Mouse (Mus musculus) neural tube, embryonic 13.5 days (tissue): ENCODE measurements around the gene Ppdpf. TPM values are rescaled to one million over a fixed set of nuclear protein-coding genes. Genes with fewer than 3 reads are reported as not detected.

Source experiments
- ATAC-seq: fragments of 200-750 bp; cut with Nextera tagmentation; 2 replicates; pipeline ENCODE4 v1.8.0; 2017; ENCODE audit warnings: low read depth, mild to moderate bottlenecking, moderate TSS enrichment, moderate library complexity
- H3K27ac ChIP-seq: fragments of 300-500 bp; sonication (generic); replicated peaks from 2 replicates; pipeline ENCODE4 v1.5.1; 2015; ENCODE audit warnings: moderate library complexity, mild to moderate bottlenecking, inconsistent platforms
- H3K27me3 ChIP-seq: fragments of 300-500 bp; sonication (generic); 2 replicates; pipeline ENCODE4 v1.6.1; 2015; ENCODE audit warnings: mild to moderate bottlenecking, inconsistent platforms
- H3K36me3 ChIP-seq: fragments of 300-500 bp; sonication (generic); 2 replicates; pipeline ENCODE4 v1.6.1; 2015; ENCODE audit warnings: mild to moderate bottlenecking, inconsistent platforms
- H3K4me1 ChIP-seq: fragments of 300-500 bp; sonication (generic); replicated peaks from 2 replicates; pipeline ENCODE4 v1.6.1; 2015; ENCODE audit warnings: inconsistent platforms
- H3K4me2 ChIP-seq: fragments of 300-500 bp; sonication (generic); 2 replicates; pipeline ENCODE4 v1.6.1; 2015; ENCODE audit warnings: inconsistent platforms, mild to moderate bottlenecking, moderate library complexity
- H3K4me3 ChIP-seq: fragments of 300-500 bp; sonication (generic); 2 replicates; pipeline ENCODE4 v1.5.1; 2015; ENCODE audit warnings: mild to moderate bottlenecking, inconsistent platforms
- H3K9ac ChIP-seq: fragments of 300-500 bp; sonication (generic); 2 replicates; pipeline ENCODE4 v1.6.1; 2015; ENCODE audit warnings: moderate library complexity, mild to moderate bottlenecking, inconsistent platforms
- H3K9me3 ChIP-seq: fragments of 300-500 bp; sonication (generic); 2 replicates; pipeline ENCODE4 v1.6.1; 2016; ENCODE audit warnings: inconsistent platforms
- WGBS: fragments of 180-500 bp; shearing (Covaris S2); methylation state at CpG from one replicate; pipeline ENCODE4 v1.1.7; 2015; 5-methylcytosine and 5-hydroxymethylcytosine counted together
- polyA plus RNA-seq: library from polyadenylated mRNA; unstranded; fragments of >200 nt; fragmentation: Nextera tagmentation; extraction: Ambion mirVana; gene quantifications from 2 replicates; pipeline ENCODE4 v1.2.1, GENCODE M21; 2015

Gene Ppdpf
- polyA plus RNA-seq, result 331 and 431 TPM in 2 replicates

GRCm38 (mm10) chr2:181187121-181188000 lies at the start of gene Ppdpf:
TSS of gene Ppdpf (plus strand) at chr2:181187247.
- WGBS, result under 1% methylated on average over 64 of the region's 64 CpGs
- peak within 1 kb of the TSS; percentile 80 for H3K4me3 ChIP-seq
- H3K27me3 ChIP-seq, result no peaks in the 10 kb centered on the region
- no peaks in the 10 kb centered on the region for H3K9me3 ChIP-seq
- H3K27ac ChIP-seq, result peak within 1 kb of the TSS; percentile 95
- peaks cover 12% of the 10 kb centered on the region for H3K36me3 ChIP-seq
- H3K9ac ChIP-seq, result peak within 1 kb of the TSS; percentile 97
- peak within 1 kb of the TSS; percentile 65 for H3K4me2 ChIP-seq
- peaks cover 14% of the 10 kb centered on the region for H3K4me1 ChIP-seq
- ATAC-seq, result peak; percentile 92

DNA sequence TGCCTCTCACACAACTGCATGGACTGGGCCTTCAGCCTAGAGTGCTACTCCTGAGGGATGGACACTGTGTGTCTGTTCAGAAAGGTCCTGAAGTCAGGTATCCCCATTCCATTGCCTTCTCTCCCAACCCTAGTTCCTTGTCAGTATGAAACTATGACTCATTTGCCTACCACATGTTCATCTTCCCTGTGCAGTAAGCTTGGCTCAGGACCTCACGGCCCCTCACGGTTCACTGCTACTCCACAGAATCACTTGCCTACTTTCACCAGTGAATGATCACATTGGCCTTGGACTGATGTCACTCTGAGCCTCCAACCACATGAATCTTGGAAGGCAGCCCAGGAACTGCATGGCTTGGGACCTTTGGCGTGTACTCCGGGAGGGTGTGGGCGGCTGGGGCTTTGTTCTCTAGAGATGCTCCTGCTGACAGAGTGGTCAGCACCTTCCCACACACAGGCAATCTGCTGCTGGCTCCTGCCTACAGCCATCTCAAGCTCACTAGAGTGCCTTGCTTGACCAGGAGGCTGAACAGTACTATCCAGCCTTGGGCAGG lies 47.3 kb upstream of the Ppdpf start:
- Histone ChIP-seq H3K9me3 (no peaks in the 10 kb centered on the region), H3K27me3 (peaks cover 59% of the 10 kb centered on the region), H3K4me1 (peaks cover 8% of the 10 kb centered on the region), H3K4me2 (no peak overlapping the region), H3K27ac (no peak overlapping the region), H3K36me3 (no peaks in the 10 kb centered on the region), H3K4me3 (no peak overlapping the region), H3K9ac (no peak overlapping the region)
- WGBS, result 87% methylated on average over 5 of the region's 5 CpGs
- ATAC-seq, result no peak

GRCm38 (mm10) chr2:181142703-181143135 lies 44.3 kb upstream of the Ppdpf start:
- no peak overlapping the region for H3K9ac ChIP-seq
- no peak overlapping the region for H3K4me3 ChIP-seq
- peaks cover 6% of the 10 kb centered on the region for H3K4me1 ChIP-seq
- H3K27me3 ChIP-seq, result peaks cover 43% of the 10 kb centered on the region
- H3K27ac ChIP-seq, result no peak overlapping the region
- H3K4me2 ChIP-seq, result no peak overlapping the region
- H3K9me3 ChIP-seq, result no peaks in the 10 kb centered on the region
- no peak for ATAC-seq
- H3K36me3 ChIP-seq, result peaks cover 9% of the 10 kb centered on the region; the same call in 1 of the 2 replicates
- WGBS, result 65% methylated on average over 8 of the region's 8 CpGs

- H3K4me1 ChIP-seq, result peaks cover 15% of the 10 kb centered on the region
- no peak for ATAC-seq
Observed at GRCm38 (mm10) chr2:181143509-181144276, 43.4 kb upstream of the Ppdpf start.

GRCm38 (mm10) chr2:181144675-181145074 lies 42.4 kb upstream of the Ppdpf start:
- no peak overlapping the region for H3K27ac ChIP-seq
- H3K4me3 ChIP-seq, result no peak overlapping the region
- no peak for ATAC-seq
- H3K4me2 ChIP-seq, result no peak overlapping the region
- peaks cover 20% of the 10 kb centered on the region for H3K36me3 ChIP-seq
- H3K9ac ChIP-seq, result no peak overlapping the region
- H3K4me1 ChIP-seq, result peaks cover 16% of the 10 kb centered on the region
- no peaks in the 10 kb centered on the region for H3K9me3 ChIP-seq
- peaks cover 44% of the 10 kb centered on the region for H3K27me3 ChIP-seq
- WGBS, result 85% methylated on average over 2 of the region's 2 CpGs

More at GRCm38 (mm10) chr2:181143509-181144276, 43.4 kb upstream of the Ppdpf start:
- no peak overlapping the region for H3K4me2 ChIP-seq
- H3K9ac ChIP-seq, result no peak overlapping the region
- H3K27ac ChIP-seq, result no peak overlapping the region
- 74% methylated on average over 2 of the region's 2 CpGs for WGBS
- H3K27me3 ChIP-seq, result peaks cover 38% of the 10 kb centered on the region
- H3K9me3 ChIP-seq, result no peaks in the 10 kb centered on the region
- peaks cover 10% of the 10 kb centered on the region; the same call in 1 of the 2 replicates for H3K36me3 ChIP-seq
- H3K4me3 ChIP-seq, result no peak overlapping the region

GRCm38 (mm10) chr2:181146976-181147545 lies 40.0 kb upstream of the Ppdpf start:
- peaks cover 35% of the 10 kb centered on the region for H3K36me3 ChIP-seq
- peaks cover 16% of the 10 kb centered on the region for H3K4me1 ChIP-seq
- H3K4me3 ChIP-seq, result 0 out of 2 replicates have a peak overlapping the region, but pooled peaks have one; percentile 41
- WGBS, result 47% methylated on average over 4 of the region's 4 CpGs
- H3K9me3 ChIP-seq, result no peaks in the 10 kb centered on the region
- peak overlapping the region; percentile 77 for H3K4me2 ChIP-seq
- ATAC-seq, result no peak
- no peak overlapping the region for H3K27ac ChIP-seq
- peaks cover 53% of the 10 kb centered on the region for H3K27me3 ChIP-seq
- no peak overlapping the region; the same call in 1 of the 2 replicates for H3K9ac ChIP-seq

- Histone ChIP-seq H3K27me3 (peaks cover 57% of the 10 kb centered on the region), H3K9ac (peak overlapping the region; percentile 63), H3K4me2 (peak overlapping the region; percentile 77), H3K36me3 (peaks cover 39% of the 10 kb centered on the region), H3K4me3 (peak overlapping the region; percentile 41), H3K9me3 (no peaks in the 10 kb centered on the region), H3K4me1 (peaks cover 16% of the 10 kb centered on the region), H3K27ac (peak overlapping the region; percentile 38; the same call in 1 of the 2 replicates)
- ATAC-seq, result peak; percentile 11
- WGBS, result 3% methylated on average over 56 of the region's 61 CpGs
Observed at GRCm38 (mm10) chr2:181147546-181148317, 39.3 kb upstream of the Ppdpf start.

GRCm38 (mm10) chr2:181148318-181148955 lies 38.6 kb upstream of the Ppdpf start:
- Histone ChIP-seq H3K4me3 (peak overlapping the region; percentile 41), H3K36me3 (peaks cover 46% of the 10 kb centered on the region), H3K27ac (no peak overlapping the region), H3K9ac (peak overlapping the region; percentile 63), H3K9me3 (no peaks in the 10 kb centered on the region), H3K4me1 (peaks cover 16% of the 10 kb centered on the region), H3K27me3 (peaks cover 63% of the 10 kb centered on the region), H3K4me2 (peak overlapping the region; percentile 77)
- 10% methylated on average over 31 of the region's 31 CpGs for WGBS
- ATAC-seq, result no peak

GRCm38 (mm10) chr2:181150281-181150680 lies 36.8 kb upstream of the Ppdpf start:
- WGBS, result 73% methylated on average over 6 of the region's 6 CpGs
- H3K27me3 ChIP-seq, result peaks cover 65% of the 10 kb centered on the region

GRCm38 (mm10) chr2:181152701-181153100 lies 34.3 kb upstream of the Ppdpf start:
- no peak overlapping the region for H3K9ac ChIP-seq
- H3K36me3 ChIP-seq, result peaks cover 39% of the 10 kb centered on the region
- no peak overlapping the region for H3K27ac ChIP-seq
- peaks cover 70% of the 10 kb centered on the region for H3K27me3 ChIP-seq
- 91% methylated on average over 17 of the region's 17 CpGs for WGBS
- no peak overlapping the region for H3K4me3 ChIP-seq
- no peaks in the 10 kb centered on the region for H3K9me3 ChIP-seq
- H3K4me1 ChIP-seq, result peaks cover 40% of the 10 kb centered on the region
- H3K4me2 ChIP-seq, result no peak overlapping the region
- no peak for ATAC-seq

More at GRCm38 (mm10) chr2:181150281-181150680, 36.8 kb upstream of the Ppdpf start:
- Histone ChIP-seq H3K9me3 (no peaks in the 10 kb centered on the region), H3K9ac (no peak overlapping the region), H3K36me3 (peaks cover 48% of the 10 kb centered on the region), H3K4me3 (no peak overlapping the region), H3K4me2 (no peak overlapping the region), H3K27ac (no peak overlapping the region), H3K4me1 (peaks cover 25% of the 10 kb centered on the region)
- ATAC-seq, result no peak
